ENCODE assay signal across 13 mouse cellular contexts in genomic region chr16:5130196-5130595, GRCm38 (mm10). TPM values are rescaled to one million over a fixed set of nuclear protein-coding genes. Genes with fewer than 3 reads are reported as not detected.
"Had no signal": no experiment of that assay in that cellular context is flagged by ENCODE, and none has a peak within 500 bp of the region (broad histone marks: within the 10 kb centered on the region; RNA-seq: fewer than 3 reads in every experiment).

No protein-coding gene starts in this region.

- H3K9ac ChIP-seq: limb, embryonic 12.5 days; liver, embryonic 14.5 days; lung, embryonic 14.5 days; neural tube, embryonic 13.5 days had no signal

- H3K4me2 ChIP-seq: limb, embryonic 12.5 days; neural tube, embryonic 13.5 days had no signal

- H3K4me3 ChIP-seq: limb, embryonic 12.5 days; midbrain, embryonic 10.5 days; neural tube, embryonic 13.5 days had no signal

- DNase-seq: kidney, adult 9 months; layer of hippocampus, postnatal 36 days; retina, postnatal 1 day; thymus, adult 2 months; thymus, postnatal 25 days had no signal

- H3K36me3 ChIP-seq: limb, embryonic 12.5 days; midbrain, embryonic 10.5 days; neural tube, embryonic 13.5 days had no signal

- H3K27ac ChIP-seq: kidney, postnatal 0 days; limb, embryonic 12.5 days; liver, embryonic 14.5 days; midbrain, embryonic 10.5 days; neural tube, embryonic 13.5 days had no signal

- ATAC-seq: midbrain, embryonic 16.5 days had no signal

- H3K9me3 ChIP-seq: limb, embryonic 12.5 days; midbrain, embryonic 10.5 days; neural tube, embryonic 13.5 days had no signal

RNA-seq across cellular contexts. Expression of gene Ppl, which starts 2.0 kb away (rescaled TPM):
- total RNA-seq: megakaryocyte, adult 5-6 weeks had no signal

RNA-seq across cellular contexts. Expression of gene Sec14l5, which starts 16.7 kb away (rescaled TPM):
- total RNA-seq: megakaryocyte, adult 5-6 weeks had no signal
- polyA plus RNA-seq: kidney, postnatal 0 days had no signal
